Mouse (Mus musculus): ENCODE data around the gene Sin3b. TPM values are rescaled to one million over a fixed set of nuclear protein-coding genes. Genes with fewer than 3 reads are reported as not detected.

The Sin3b gene
- polyA plus RNA-seq, 1 experiment from 2014 or later: 155 TPM

GRCm38 (mm10) chr8:72746061-72746460 is 23.0 kb downstream of the Sin3b start:
- ATAC-seq (ENCODE audit: insufficient number of reproducible peaks, low FRiP score, low TSS enrichment, low read depth) (peak; percentile 46; the same call in 1 of the 2 replicates), DNase-seq (ENCODE audit: low spot score) (peak; percentile 53)
- H3K9me3 ChIP-seq (ENCODE audit: control insufficient read depth, low read length): no peaks in the 10 kb centered on the region
- peaks cover 35% of the 10 kb centered on the region for H3K36me3 ChIP-seq (ENCODE audit: control insufficient read depth, insufficient read depth, low read length)
- WGBS: 50% methylated on average over 4 of the region's 5 CpGs
- no peaks in the 10 kb centered on the region for H3K27me3 ChIP-seq (ENCODE audit: control insufficient read depth, insufficient read depth, low read length)
- H3K4me3 ChIP-seq (ENCODE audit: low read depth, low read length): no peak overlapping the region
- no peak overlapping the region for H3K4me2 ChIP-seq (ENCODE audit: low read depth, severe bottlenecking)
- no peak overlapping the region for H3K9ac ChIP-seq (ENCODE audit: low read length)
- H3K4me1 ChIP-seq (ENCODE audit: control insufficient read depth, insufficient read depth, low read length): no peaks in the 10 kb centered on the region
- no peak overlapping the region for H3K27ac ChIP-seq (replicated peaks; ENCODE audit: low read depth, low read length)

GRCm38 (mm10) chr8:72749846-72750245 is 26.8 kb downstream of the Sin3b start:
- H3K4me1 ChIP-seq (ENCODE audit: control insufficient read depth, insufficient read depth, low read length): no peaks in the 10 kb centered on the region
- H3K9ac ChIP-seq (ENCODE audit: low read length): no peak overlapping the region
- H3K4me2 ChIP-seq (ENCODE audit: low read depth, severe bottlenecking): no peak overlapping the region
- H3K4me3 ChIP-seq (ENCODE audit: low read depth, low read length): no peak overlapping the region
- H3K36me3 ChIP-seq (ENCODE audit: control insufficient read depth, insufficient read depth, low read length): peaks cover 48% of the 10 kb centered on the region
- H3K27me3 ChIP-seq (ENCODE audit: control insufficient read depth, insufficient read depth, low read length): no peaks in the 10 kb centered on the region
- no peak for DNase-seq (ENCODE audit: low spot score)
- ATAC-seq (ENCODE audit: insufficient number of reproducible peaks, low FRiP score, low TSS enrichment, low read depth): no peak
- H3K9me3 ChIP-seq (ENCODE audit: control insufficient read depth, low read length): no peaks in the 10 kb centered on the region
- 93% methylated on average over 26 of the region's 26 CpGs for WGBS
- no peak overlapping the region for H3K27ac ChIP-seq (replicated peaks; ENCODE audit: low read depth, low read length)

GRCm38 (mm10) chr8:72750266-72750665 is 27.2 kb downstream of the Sin3b start:
- 96% methylated on average over 6 of the region's 6 CpGs for WGBS
- no peak for ATAC-seq (ENCODE audit: insufficient number of reproducible peaks, low FRiP score, low TSS enrichment, low read depth)
- peaks cover 46% of the 10 kb centered on the region for H3K36me3 ChIP-seq (ENCODE audit: control insufficient read depth, insufficient read depth, low read length)

GRCm38 (mm10) chr8:72751126-72751525 is 28.0 kb downstream of the Sin3b start:
- no peak overlapping the region for H3K4me2 ChIP-seq (ENCODE audit: low read depth, severe bottlenecking)
- no peaks in the 10 kb centered on the region for H3K4me1 ChIP-seq (ENCODE audit: control insufficient read depth, insufficient read depth, low read length)
- H3K27ac ChIP-seq (replicated peaks; ENCODE audit: low read depth, low read length): no peak overlapping the region
- no peaks in the 10 kb centered on the region for H3K9me3 ChIP-seq (ENCODE audit: control insufficient read depth, low read length)
- WGBS: 87% methylated on average over 3 of the region's 3 CpGs
- no peaks in the 10 kb centered on the region for H3K27me3 ChIP-seq (ENCODE audit: control insufficient read depth, insufficient read depth, low read length)
- H3K4me3 ChIP-seq (ENCODE audit: low read depth, low read length): no peak overlapping the region
- DNase-seq (ENCODE audit: low spot score) (no peak), ATAC-seq (ENCODE audit: insufficient number of reproducible peaks, low FRiP score, low TSS enrichment, low read depth) (no peak)
- H3K36me3 ChIP-seq (ENCODE audit: control insufficient read depth, insufficient read depth, low read length): peaks cover 51% of the 10 kb centered on the region
- H3K9ac ChIP-seq (ENCODE audit: low read length): no peak overlapping the region

More at GRCm38 (mm10) chr8:72750266-72750665, 27.2 kb downstream of the Sin3b start:
- H3K4me1 ChIP-seq (ENCODE audit: control insufficient read depth, insufficient read depth, low read length): no peaks in the 10 kb centered on the region
- no peak overlapping the region for H3K4me3 ChIP-seq (ENCODE audit: low read depth, low read length)
- H3K9ac ChIP-seq (ENCODE audit: low read length): no peak overlapping the region
- no peak overlapping the region for H3K27ac ChIP-seq (replicated peaks; ENCODE audit: low read depth, low read length)
- H3K4me2 ChIP-seq (ENCODE audit: low read depth, severe bottlenecking): no peak overlapping the region
- H3K27me3 ChIP-seq (ENCODE audit: control insufficient read depth, insufficient read depth, low read length): no peaks in the 10 kb centered on the region
- H3K9me3 ChIP-seq (ENCODE audit: control insufficient read depth, low read length): no peaks in the 10 kb centered on the region
- DNase-seq (ENCODE audit: low spot score): no peak

- peaks cover 50% of the 10 kb centered on the region for H3K36me3 ChIP-seq (ENCODE audit: control insufficient read depth, insufficient read depth, low read length)
- no peak overlapping the region for H3K4me3 ChIP-seq (ENCODE audit: low read depth, low read length)
- no peak for DNase-seq (ENCODE audit: low spot score)
- no peak overlapping the region for H3K9ac ChIP-seq (ENCODE audit: low read length)
- no peak overlapping the region for H3K27ac ChIP-seq (replicated peaks; ENCODE audit: low read depth, low read length)
- 94% methylated on average over 3 of the region's 3 CpGs for WGBS
- H3K9me3 ChIP-seq (ENCODE audit: control insufficient read depth, low read length): no peaks in the 10 kb centered on the region
- no peak for ATAC-seq (ENCODE audit: insufficient number of reproducible peaks, low FRiP score, low TSS enrichment, low read depth)
- H3K4me1 ChIP-seq (ENCODE audit: control insufficient read depth, insufficient read depth, low read length): no peaks in the 10 kb centered on the region
- no peak overlapping the region for H3K4me2 ChIP-seq (ENCODE audit: low read depth, severe bottlenecking)
- no peaks in the 10 kb centered on the region for H3K27me3 ChIP-seq (ENCODE audit: control insufficient read depth, insufficient read depth, low read length)
These were observed 29.2 kb downstream of the Sin3b start for GRCm38 (mm10) chr8:72752289-72752688.

- 98% methylated on average over 9 of the region's 9 CpGs for WGBS
- peaks cover 46% of the 10 kb centered on the region for H3K36me3 ChIP-seq (ENCODE audit: control insufficient read depth, insufficient read depth, low read length)
These were observed 30.1 kb downstream of the Sin3b start for GRCm38 (mm10) chr8:72753165-72753564.

GRCm38 (mm10) chr8:72753781-72754180 is 30.7 kb downstream of the Sin3b start:
- ATAC-seq (ENCODE audit: insufficient number of reproducible peaks, low FRiP score, low TSS enrichment, low read depth) (no peak), DNase-seq (ENCODE audit: low spot score) (peak; percentile 11)
- Histone ChIP-seq H3K9ac (ENCODE audit: low read length) (no peak overlapping the region), H3K4me2 (ENCODE audit: low read depth, severe bottlenecking) (no peak overlapping the region), H3K4me3 (ENCODE audit: low read depth, low read length) (no peak overlapping the region), H3K9me3 (ENCODE audit: control insufficient read depth, low read length) (no peaks in the 10 kb centered on the region), H3K4me1 (ENCODE audit: control insufficient read depth, insufficient read depth, low read length) (no peaks in the 10 kb centered on the region), H3K27ac (replicated peaks; ENCODE audit: low read depth, low read length) (no peak overlapping the region), H3K27me3 (ENCODE audit: control insufficient read depth, insufficient read depth, low read length) (no peaks in the 10 kb centered on the region), H3K36me3 (ENCODE audit: control insufficient read depth, insufficient read depth, low read length) (peaks cover 43% of the 10 kb centered on the region)
- 93% methylated on average over 2 of the region's 2 CpGs for WGBS

More at GRCm38 (mm10) chr8:72753165-72753564, 30.1 kb downstream of the Sin3b start:
- H3K4me1 ChIP-seq (ENCODE audit: control insufficient read depth, insufficient read depth, low read length): no peaks in the 10 kb centered on the region
- H3K27me3 ChIP-seq (ENCODE audit: control insufficient read depth, insufficient read depth, low read length): no peaks in the 10 kb centered on the region
- ATAC-seq (ENCODE audit: insufficient number of reproducible peaks, low FRiP score, low TSS enrichment, low read depth) (no peak), DNase-seq (ENCODE audit: low spot score) (no peak)
- H3K9ac ChIP-seq (ENCODE audit: low read length): no peak overlapping the region
- no peak overlapping the region for H3K27ac ChIP-seq (replicated peaks; ENCODE audit: low read depth, low read length)
- H3K4me3 ChIP-seq (ENCODE audit: low read depth, low read length): no peak overlapping the region
- H3K9me3 ChIP-seq (ENCODE audit: control insufficient read depth, low read length): no peaks in the 10 kb centered on the region
- H3K4me2 ChIP-seq (ENCODE audit: low read depth, severe bottlenecking): no peak overlapping the region

GRCm38 (mm10) chr8:72756031-72756430 is 32.9 kb downstream of the Sin3b start:
- Histone ChIP-seq H3K4me1 (ENCODE audit: control insufficient read depth, insufficient read depth, low read length) (no peaks in the 10 kb centered on the region), H3K4me2 (ENCODE audit: low read depth, severe bottlenecking) (no peak overlapping the region), H3K36me3 (ENCODE audit: control insufficient read depth, insufficient read depth, low read length) (peaks cover 32% of the 10 kb centered on the region), H3K27ac (replicated peaks; ENCODE audit: low read depth, low read length) (no peak overlapping the region), H3K9ac (ENCODE audit: low read length) (no peak overlapping the region), H3K4me3 (ENCODE audit: low read depth, low read length) (no peak overlapping the region), H3K9me3 (ENCODE audit: control insufficient read depth, low read length) (no peaks in the 10 kb centered on the region), H3K27me3 (ENCODE audit: control insufficient read depth, insufficient read depth, low read length) (no peaks in the 10 kb centered on the region)
- WGBS: 95% methylated on average over 2 of the region's 2 CpGs
- ATAC-seq (ENCODE audit: insufficient number of reproducible peaks, low FRiP score, low TSS enrichment, low read depth): no peak
- DNase-seq (ENCODE audit: low spot score): no peak

GRCm38 (mm10) chr8:72756771-72757390 is 33.8 kb downstream of the Sin3b start:
- Histone ChIP-seq H3K9ac (ENCODE audit: low read length) (no peak overlapping the region), H3K4me2 (ENCODE audit: low read depth, severe bottlenecking) (no peak overlapping the region), H3K4me3 (ENCODE audit: low read depth, low read length) (no peak overlapping the region), H3K27ac (replicated peaks; ENCODE audit: low read depth, low read length) (no peak overlapping the region), H3K4me1 (ENCODE audit: control insufficient read depth, insufficient read depth, low read length) (no peaks in the 10 kb centered on the region), H3K9me3 (ENCODE audit: control insufficient read depth, low read length) (no peaks in the 10 kb centered on the region), H3K36me3 (ENCODE audit: control insufficient read depth, insufficient read depth, low read length) (peaks cover 31% of the 10 kb centered on the region), H3K27me3 (ENCODE audit: control insufficient read depth, insufficient read depth, low read length) (no peaks in the 10 kb centered on the region)
- no peak for ATAC-seq (ENCODE audit: insufficient number of reproducible peaks, low FRiP score, low TSS enrichment, low read depth)
- 96% methylated on average over 35 of the region's 35 CpGs for WGBS
- peak; percentile 18 for DNase-seq (ENCODE audit: low spot score)
